Mouse (Mus musculus) cerebellum, adult 9-10 months (tissue): ENCODE results near the gene Clec2g.
"Not testable (repeated sequence)": the region's sequence is repeated elsewhere in the genome, so short reads cannot be mapped to it uniquely, and the experiment has no call there.

ENCODE experiments used
- DNase-seq: peaks from one replicate; pipeline ENCODE4 v3.0.0; 2022

The Clec2g gene

DNA sequence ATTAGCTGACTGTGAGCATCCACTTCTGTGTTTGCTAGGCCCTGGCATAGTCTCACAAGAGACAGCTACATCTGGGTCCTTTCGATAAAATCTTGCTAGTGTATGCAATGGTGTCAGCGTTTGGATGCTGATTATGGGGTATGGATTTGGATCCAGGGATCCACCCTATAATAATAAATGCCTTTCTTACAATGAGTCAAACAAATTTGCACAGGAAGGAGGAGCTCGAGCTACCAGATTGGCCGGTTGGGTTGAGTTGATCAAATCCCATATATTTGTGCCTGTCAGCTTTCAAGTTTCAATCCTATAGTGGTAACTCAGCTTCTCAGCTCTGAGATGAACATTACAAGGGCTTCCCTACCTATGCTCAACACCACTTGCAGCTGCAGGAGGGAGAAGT is at the start of gene Clec2g:
Gene Clec2g (plus strand): TSS at position 301 of the 400 bp plus-strand sequence.
- not testable (repeated sequence) for DNase-seq

DNA sequence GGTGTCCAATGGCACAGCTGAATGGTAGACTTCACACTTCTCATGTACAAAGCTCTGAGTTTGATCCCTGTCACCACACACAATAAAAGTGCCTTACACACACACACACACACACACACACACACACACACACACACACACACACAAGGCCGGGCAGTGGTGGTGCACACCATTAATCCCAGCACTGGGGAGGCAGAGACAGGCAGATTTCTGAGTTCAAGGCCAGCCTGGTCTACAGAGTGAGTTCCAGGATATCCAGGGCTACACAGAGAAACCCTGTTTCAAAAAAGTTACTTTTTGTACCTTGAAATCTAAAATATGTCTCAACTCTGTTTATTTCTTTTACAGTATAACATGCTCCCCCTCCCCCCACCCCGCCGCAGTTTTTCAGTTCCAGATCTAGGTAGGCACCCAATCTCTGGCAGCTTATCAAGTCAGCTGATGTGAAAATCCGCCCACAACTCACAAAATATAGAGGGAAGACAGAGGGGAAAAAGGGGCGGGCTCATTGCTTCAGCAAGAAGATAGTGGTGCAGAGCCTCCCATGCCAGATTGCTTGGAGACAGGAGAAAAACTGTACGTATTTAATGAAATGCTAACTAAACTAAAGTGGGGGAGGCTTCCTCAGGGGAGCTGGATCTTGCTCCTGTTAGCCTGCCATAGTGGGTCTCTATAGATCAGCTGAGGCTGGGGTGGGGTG is 46.9 kb upstream of the Clec2g start, which contains the start of gene Clec2i:
Gene Clec2i (plus strand): TSS at position 498 of the 700 bp plus-strand sequence.
- not testable (repeated sequence) for DNase-seq

- no peak for DNase-seq
Measured at GRCm38 (mm10) chr6:128888834-128889233, 45.3 kb upstream of the Clec2g start.

DNA sequence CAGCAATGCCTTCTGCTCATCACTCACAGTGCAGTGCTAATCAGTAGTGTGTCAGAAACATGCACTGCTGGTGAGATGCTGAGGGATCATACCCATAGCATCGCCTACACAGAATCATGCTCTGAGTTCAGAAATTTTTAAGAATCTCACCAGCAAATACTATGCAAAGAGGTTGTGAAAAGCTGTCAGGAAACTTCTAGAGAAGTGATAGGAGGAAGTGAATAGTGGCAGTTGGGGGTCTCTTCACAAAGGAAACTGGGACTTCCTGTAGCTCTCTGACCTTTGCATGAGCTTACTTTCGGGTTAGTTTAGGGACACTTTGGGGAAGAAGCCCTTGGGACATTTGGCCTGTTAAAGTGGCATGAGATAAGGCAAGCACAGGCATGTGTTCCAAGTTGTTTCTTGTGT is 43.2 kb upstream of the Clec2g start, which contains the start of gene BC035044:
Gene BC035044 (minus strand): TSS at position 179 of the 408 bp plus-strand sequence.
- no peak for DNase-seq

DNA sequence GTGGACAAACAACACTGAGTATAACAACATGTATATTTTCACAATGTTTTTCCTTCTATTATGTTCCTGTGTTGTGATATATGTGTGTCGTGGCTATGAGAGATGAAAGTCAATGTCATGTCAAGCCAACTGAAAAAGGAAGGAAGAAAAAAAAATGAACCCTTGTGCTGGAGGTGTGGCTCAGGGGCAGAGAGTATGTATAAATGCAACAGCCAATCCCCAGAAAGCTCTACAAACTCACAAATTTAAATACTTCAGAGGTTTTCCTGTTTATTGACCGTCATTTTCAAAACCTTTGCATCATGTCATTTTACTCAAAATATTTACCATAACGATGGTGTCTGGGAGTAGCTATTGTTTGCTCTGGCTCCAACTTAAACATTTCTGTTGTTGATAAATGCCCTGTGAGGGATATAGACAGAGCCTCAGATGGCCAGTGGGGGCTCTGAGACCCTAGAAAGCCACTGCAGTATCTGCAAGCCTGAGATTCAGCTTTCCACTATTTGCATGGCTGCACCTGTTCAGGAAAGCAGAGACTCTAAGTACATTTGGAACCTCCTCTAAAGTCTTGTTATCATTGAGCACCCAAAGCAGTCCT is 38.7 kb upstream of the Clec2g start:
- DNase-seq, result no peak

GRCm38 (mm10) chr6:128900044-128900443 is 34.1 kb upstream of the Clec2g start:
- no peak for DNase-seq

GRCm38 (mm10) chr6:128900796-128901552 is 33.2 kb upstream of the Clec2g start:
- not testable (repeated sequence) for DNase-seq

- no peak for DNase-seq
Measured at GRCm38 (mm10) chr6:128913598-128914254, 20.5 kb upstream of the Clec2g start.

DNA sequence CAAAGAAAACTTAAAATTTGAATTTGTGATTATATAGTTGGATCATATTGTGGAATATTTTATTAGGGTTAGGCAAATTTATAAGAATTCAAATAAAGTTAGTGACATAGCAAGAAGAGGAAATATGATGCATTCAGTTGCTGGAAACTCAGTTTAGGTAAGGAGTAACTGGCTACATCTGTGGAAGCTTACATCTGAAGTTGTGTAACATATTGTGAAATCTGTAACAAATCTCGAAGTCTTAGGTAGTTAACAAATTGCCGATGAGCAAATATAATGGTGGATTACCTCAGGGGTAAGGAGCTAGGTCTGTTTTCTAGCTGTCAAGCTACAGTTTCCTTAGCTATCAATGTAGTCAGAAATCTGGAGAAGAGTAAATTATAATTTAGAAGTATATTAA is 16.9 kb upstream of the Clec2g start:
- no peak for DNase-seq

GRCm38 (mm10) chr6:128933050-128933449 is 1.1 kb upstream of the Clec2g start:
- DNase-seq, result no peak

GRCm38 (mm10) chr6:128935889-128936665 is 1.9 kb downstream of the Clec2g start:
- not testable (repeated sequence) for DNase-seq

- DNase-seq, result no peak
Measured at GRCm38 (mm10) chr6:128941646-128942421, 7.7 kb downstream of the Clec2g start.

- no peak for DNase-seq
Measured at GRCm38 (mm10) chr6:128945564-128945963, 11.4 kb downstream of the Clec2g start.

GRCm38 (mm10) chr6:128961110-128961509 is 26.9 kb downstream of the Clec2g start:
- DNase-seq, result no peak

DNA sequence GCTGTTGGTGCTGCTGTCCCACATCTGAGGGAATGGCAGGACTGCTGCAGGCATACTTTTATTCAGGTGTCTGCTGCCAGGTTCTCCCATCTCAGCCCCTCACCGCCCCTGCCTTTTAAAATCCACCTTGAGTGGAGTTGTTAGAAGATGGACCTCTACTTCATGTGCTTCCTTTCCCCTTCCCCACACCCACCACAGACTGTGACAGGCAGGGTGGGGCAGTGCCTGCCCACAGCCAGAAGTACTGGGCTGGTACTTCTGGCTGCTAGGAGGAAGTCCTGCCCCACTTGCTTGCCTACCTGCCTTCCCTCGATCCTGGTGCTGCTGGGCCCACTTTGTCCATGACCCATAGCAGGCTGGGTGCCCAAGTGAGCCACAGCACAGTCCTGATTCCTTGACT is 27.9 kb downstream of the Clec2g start:
- DNase-seq, result not testable (repeated sequence)

DNA sequence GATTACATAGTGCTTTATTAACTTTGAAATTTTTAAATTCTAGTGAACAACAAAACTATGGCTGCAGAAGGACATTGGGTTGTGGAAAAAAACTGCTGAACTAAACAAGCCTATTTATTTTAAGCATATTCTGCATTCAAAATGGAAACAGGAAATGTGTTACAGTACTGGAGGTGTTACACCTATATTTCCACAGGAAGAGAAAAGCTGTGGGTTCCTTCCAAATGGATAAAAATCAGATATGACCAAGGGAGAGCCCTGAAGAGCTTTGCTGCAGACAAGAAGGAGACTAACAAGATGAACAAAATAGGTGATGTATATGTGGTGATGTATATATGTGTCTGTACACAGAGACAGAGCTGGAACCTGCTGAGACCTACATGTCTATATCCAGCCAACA is 30.3 kb downstream of the Clec2g start:
- DNase-seq, result no peak

GRCm38 (mm10) chr6:128968463-128968862 is 34.3 kb downstream of the Clec2g start:
- no peak for DNase-seq

GRCm38 (mm10) chr6:128969741-128970140 is 35.6 kb downstream of the Clec2g start:
- DNase-seq, result no peak

- DNase-seq, result not testable (repeated sequence)
Measured at GRCm38 (mm10) chr6:128970508-128971393, 36.6 kb downstream of the Clec2g start.

- DNase-seq, result no peak
Measured at GRCm38 (mm10) chr6:128971394-128972039, 37.3 kb downstream of the Clec2g start.
